Mouse (Mus musculus): ENCODE data around the gene 2810006K23Rik.

- TF ChIP-seq CTCF (conservative IDR thresholded peaks at IDR 0.05; ENCODE audit: insufficient read depth, insufficient read length, low read depth, low read length): no peak
- no peak for TF ChIP-seq POLR2A (IDR thresholded peaks at IDR 0.05; ENCODE audit: low read depth, low read length)
Observed at GRCm38 (mm10) chr5:124309155-124309554, 18.7 kb upstream of the 2810006K23Rik start.
